Mouse (Mus musculus): ENCODE data around the gene Ncf1. TPM values are rescaled to one million over a fixed set of nuclear protein-coding genes. Genes with fewer than 3 reads are reported as not detected.

The Ncf1 gene
- total RNA-seq, 2 experiments from 2014 or later, result 6.5 to 7.2 TPM

DNA sequence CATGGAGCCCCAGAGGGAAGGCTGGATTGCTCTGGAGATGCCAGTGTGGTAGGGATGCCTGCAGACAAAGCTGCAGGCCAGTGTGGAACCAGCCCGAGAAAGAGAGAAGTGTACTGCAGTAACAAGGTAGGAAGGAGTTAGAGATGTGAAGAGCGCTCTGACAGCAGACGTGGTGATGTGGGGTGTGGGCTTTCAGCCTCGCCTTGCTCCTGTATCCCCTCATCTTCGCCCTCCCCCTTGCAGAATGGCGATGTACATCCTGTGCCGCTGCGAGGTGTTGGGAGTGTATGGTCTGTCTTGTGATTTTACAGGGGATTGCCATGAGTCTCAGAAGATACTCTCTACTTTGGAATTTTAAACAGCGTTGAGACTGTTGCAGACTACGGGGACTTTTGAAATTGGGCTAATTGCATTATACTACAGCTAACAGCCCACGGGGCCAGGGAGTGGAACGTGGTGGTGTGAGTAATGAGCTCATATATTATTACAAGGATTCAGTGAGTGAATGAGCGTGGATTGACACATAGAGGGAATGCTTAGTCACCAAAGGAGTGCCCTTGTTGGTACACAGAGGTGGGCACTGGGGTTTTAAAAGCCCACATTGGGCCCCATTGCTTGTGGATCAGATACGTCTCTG lies 19.3 kb upstream of the Ncf1 start:
- no peak for DNase-seq (ENCODE audit: low spot score in 2 of 2)
- intact Hi-C loops (cut with DNase I), result no loop called here

DNA sequence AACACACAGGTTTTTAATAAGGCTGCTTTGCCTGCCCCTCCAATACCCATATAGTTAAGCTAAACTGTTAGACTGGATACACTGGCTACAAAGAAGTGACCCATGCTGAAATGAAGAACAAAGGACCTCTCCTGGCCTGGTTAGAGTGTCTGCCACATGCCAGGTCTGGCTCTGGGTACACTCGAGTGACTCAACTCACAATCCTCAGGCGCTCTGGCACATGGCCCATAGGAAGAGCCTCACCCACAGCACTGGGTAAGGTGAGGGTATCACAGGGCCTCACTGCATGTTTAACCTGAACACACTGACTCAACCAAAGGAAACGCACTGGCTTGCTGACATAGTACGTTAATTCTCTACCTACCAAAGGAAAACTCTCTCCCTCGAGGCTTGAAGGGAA lies 16.7 kb upstream of the Ncf1 start:
- DNase-seq (ENCODE audit: low spot score in 2 of 2), result no peak
- intact Hi-C loops (cut with DNase I), result no loop called here

DNA sequence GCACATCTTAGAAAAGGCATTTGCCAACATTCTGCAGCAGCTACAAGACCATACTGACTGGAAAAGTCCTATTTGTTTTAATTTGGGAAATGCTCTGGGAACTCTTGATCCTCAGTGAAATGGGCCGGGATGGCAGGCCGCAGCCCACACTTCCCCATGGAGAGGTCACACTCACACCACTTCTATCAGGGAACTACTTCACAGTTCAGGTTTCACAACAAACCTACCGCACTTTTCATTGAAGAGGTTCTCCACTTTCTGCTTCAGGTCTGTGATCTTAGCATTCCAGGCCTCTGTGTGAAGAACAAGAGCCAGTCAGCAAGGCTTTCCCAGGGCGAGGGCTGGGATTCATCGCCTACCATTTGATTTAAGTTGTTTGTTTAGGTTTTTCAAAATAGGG lies 15.5 kb upstream of the Ncf1 start:
- intact Hi-C loops (cut with DNase I), result no loop called here
- DNase-seq (ENCODE audit: low spot score in 2 of 2), result no peak

DNA sequence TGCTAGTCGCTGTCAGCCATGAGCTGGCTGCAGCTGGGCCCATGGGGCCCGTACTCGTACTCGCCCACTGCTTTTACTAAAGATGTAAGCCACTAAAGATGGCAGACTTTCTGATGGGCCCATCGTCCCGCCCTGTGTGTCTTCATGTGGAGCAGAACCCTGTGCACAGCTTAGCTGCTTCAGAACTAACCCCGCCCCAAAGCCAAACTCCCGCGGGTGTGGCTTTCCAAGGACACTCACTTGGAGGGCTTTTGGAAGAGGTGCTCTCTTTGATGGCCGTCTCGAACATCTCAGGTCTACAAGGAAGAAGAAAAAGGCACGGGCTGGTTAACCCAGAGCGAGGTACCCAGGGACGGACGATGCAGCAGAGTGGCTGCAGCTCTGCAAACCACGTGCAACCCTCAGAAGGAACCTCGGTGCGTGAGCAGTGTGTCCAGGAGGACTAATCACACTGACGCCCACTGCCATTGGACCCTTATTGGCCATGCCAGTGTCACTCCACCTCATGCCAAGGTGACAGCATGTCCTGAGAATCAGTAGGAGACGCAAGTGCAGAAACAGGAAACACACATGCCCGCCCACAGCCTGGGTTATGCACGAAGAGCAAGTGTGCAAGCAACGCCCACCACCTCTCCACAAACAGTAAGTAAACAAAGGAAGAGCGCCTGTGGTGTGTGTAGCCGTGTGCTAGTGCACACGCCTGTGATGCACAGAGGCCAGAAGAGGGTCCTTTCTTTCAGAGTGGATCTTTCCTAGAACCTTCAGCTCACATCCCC lies 14.4 kb upstream of the Ncf1 start:
- intact Hi-C loops (cut with DNase I), result no loop called here
- DNase-seq (ENCODE audit: low spot score in 2 of 2), result no peak

DNA sequence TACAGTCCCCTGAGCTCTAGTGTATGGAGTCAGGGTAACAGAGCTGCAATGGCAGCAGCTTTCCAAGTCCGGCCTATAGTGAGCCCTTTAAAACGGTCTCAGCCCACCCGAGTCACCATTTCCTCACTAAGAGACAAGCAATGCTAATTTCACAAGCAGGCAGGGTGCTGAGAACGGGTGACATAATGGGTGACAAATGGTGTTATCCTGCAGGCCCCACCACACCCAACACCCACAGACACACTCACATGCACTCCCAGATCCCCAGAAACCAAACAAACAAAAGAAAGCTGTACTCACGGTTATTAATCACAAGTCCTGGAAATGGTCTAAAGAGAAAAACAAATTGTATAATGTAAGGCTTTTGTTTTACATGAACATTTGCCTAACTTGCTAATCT lies 12.4 kb upstream of the Ncf1 start:
- no peak for DNase-seq (ENCODE audit: low spot score in 2 of 2)
- intact Hi-C loops (cut with DNase I), result no loop called here

GRCm38 (mm10) chr5:134237936-134238760 lies 8.7 kb upstream of the Ncf1 start:
- no peak for DNase-seq (ENCODE audit: low spot score in 2 of 2)

DNA sequence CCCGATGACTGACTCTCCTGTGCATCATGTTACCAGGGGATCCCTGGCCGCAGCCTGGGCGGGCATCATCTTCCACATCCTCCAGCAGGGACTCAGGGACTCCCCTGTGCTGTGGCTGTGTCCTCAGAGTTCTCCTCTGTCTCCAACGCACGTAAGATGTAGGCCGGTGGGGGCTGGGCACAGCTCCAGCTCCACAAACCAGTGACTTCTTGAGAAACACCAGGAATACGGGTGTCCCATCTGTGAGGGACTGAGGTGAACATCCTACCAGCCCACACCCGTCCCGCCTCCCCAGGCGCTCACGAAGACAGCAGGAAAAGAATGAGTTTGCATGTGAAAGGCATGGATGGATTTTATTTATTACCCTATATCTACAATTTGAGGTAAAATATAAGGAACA lies 8.1 kb upstream of the Ncf1 start:
- intact Hi-C loops (cut with DNase I), result no loop called here
- DNase-seq (ENCODE audit: low spot score in 2 of 2), result no peak

More at GRCm38 (mm10) chr5:134237936-134238760, 8.7 kb upstream of the Ncf1 start:
- intact Hi-C loops (cut with DNase I), result no loop called here

DNA sequence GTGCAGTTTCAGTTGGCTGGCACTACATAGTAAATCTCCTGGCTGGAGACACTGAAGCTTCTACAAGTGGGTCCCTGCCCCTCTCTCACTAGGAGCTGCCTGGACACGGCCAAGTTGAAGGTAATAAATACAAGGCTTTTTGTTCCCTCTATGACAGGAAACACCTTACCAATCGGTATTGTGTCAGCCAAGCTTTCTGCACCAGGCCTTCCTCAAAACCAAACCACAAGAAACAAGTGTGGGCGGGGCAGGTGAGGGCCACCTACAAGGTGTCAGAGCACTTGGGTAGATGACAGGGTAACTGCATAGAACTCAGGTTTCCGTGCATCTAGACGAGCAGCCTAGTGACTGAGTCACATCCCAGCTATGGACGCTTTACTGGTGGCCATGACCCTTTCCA lies 7.4 kb upstream of the Ncf1 start:
- no peak for DNase-seq (ENCODE audit: low spot score in 2 of 2)
- intact Hi-C loops (cut with DNase I), result no loop called here

GRCm38 (mm10) chr5:134236241-134236640 lies 6.8 kb upstream of the Ncf1 start:
- no peak for DNase-seq (ENCODE audit: low spot score in 2 of 2)
- intact Hi-C loops (cut with DNase I), result no loop called here

DNA sequence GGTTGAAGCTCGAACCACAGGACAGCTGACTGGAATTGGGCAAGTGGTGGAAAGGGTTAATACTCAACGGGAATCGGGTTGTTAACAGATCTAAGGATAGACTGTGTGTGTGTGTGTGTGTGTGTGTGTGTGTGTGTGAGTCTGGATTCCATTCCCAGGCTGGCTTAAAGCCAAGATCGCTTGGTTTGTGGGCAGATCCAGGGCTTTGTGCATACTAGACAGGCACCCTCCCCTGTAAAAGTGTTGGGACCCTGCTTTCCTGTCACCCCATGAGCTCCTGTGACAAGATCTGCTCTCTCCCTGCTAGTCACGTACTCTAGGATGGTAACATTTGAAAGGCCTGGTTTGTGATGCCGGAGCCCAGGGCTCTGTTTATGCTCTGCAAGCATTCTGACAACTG lies 5.7 kb upstream of the Ncf1 start:
- peak in 1 of 2 experiments; percentile 37 for DNase-seq (ENCODE audit: low spot score in 2 of 2)
- intact Hi-C loops (cut with DNase I), result no loop called here

- intact Hi-C loops (cut with DNase I), result no loop called here
- DNase-seq (ENCODE audit: low spot score in 2 of 2), result no peak
Measured at GRCm38 (mm10) chr5:134234205-134234604, 4.8 kb upstream of the Ncf1 start.

- intact Hi-C loops (cut with DNase I), result no loop called here
- DNase-seq (ENCODE audit: low spot score in 2 of 2), result no peak
Measured at GRCm38 (mm10) chr5:134233244-134233651, 3.8 kb upstream of the Ncf1 start.

DNA sequence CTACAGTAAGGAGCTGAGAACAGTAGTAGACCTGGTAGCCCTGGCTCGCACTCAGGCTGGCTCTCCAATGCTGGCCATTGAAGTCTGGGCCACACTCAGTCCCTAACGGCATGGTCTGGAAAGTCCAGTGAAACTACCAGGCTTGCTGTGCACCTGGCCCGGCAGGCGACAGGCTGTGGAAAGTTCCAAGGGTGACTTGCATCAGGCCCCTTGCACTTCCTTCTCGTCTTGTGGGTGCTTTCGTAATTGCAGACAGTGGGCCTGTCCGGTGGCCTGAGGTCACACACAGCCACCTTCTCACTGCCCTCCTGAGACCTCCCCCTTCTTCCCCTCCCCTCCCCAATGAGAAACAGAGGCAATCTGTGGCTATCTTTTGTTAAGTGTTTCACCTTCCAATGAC lies 3.1 kb upstream of the Ncf1 start:
- intact Hi-C loops (cut with DNase I), result no loop called here
- DNase-seq (ENCODE audit: low spot score in 2 of 2), result no peak

- no peak for DNase-seq (ENCODE audit: low spot score in 2 of 2)
Measured at GRCm38 (mm10) chr5:134232111-134232510, 2.7 kb upstream of the Ncf1 start.

GRCm38 (mm10) chr5:134231376-134231775 lies 2.0 kb upstream of the Ncf1 start:
- no peak for DNase-seq (ENCODE audit: low spot score in 2 of 2)
- intact Hi-C loops (cut with DNase I), result no loop called here

More at GRCm38 (mm10) chr5:134232111-134232510, 2.7 kb upstream of the Ncf1 start:
- intact Hi-C loops (cut with DNase I), result no loop called here

DNA sequence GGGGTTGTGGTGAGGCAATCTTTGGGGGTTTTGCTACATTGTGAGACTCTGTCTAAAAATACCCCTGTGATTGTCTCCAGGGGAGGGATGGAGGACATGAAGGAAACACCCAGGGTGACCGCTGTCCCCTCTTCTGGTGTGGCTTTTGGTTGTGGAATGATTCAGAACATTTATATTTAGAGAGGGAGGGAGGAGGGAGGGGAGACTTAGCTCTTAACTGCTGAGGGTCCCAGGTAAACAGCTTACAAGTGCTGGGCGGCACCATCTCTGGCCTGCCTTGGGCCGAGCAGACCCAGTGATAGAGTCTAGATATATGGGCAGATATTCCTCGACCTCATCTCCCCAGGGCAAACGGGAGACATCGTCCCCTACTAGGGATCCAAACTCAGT lies 1.2 kb downstream of the Ncf1 start:
- no peak for DNase-seq (ENCODE audit: low spot score in 2 of 2)
- intact Hi-C loops (cut with DNase I), result no loop called here

- intact Hi-C loops (cut with DNase I), result no loop called here
- no peak for DNase-seq (ENCODE audit: low spot score in 2 of 2)
Measured at GRCm38 (mm10) chr5:134227574-134228248, 1.7 kb downstream of the Ncf1 start.

DNA sequence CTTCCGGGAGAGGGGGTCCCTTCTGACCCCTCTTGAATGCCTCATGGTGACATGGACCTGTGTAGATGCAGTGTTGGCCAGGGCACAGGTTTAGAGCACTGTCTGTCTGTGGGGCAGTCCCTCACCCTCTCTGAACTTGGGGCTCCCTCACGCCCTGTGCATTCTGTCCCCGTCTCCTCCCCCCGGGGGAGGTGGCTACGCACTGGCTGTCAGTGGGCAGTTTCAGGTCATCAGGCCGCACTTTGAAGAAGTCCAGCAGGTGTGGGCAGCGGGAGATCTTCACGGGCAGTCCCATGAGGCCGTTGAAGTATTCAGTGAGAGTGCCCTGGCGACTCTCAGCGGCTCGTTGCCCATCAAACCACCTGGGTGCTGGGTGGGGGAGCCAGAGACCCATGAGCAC lies 2.5 kb downstream of the Ncf1 start:
- no peak for DNase-seq (ENCODE audit: low spot score in 2 of 2)
- intact Hi-C loops (cut with DNase I), result no loop called here

- DNase-seq (ENCODE audit: low spot score in 2 of 2), result no peak
- intact Hi-C loops (cut with DNase I), result no loop called here
Measured at GRCm38 (mm10) chr5:134225110-134225901, 4.1 kb downstream of the Ncf1 start.

All from left cerebral cortex, postnatal 36 days (tissue).